Mouse (Mus musculus): ENCODE measurements around the gene Cops3. TPM values are rescaled to one million over a fixed set of nuclear protein-coding genes. Genes with fewer than 3 reads are reported as not detected.

Gene Cops3
- polyA plus RNA-seq, 1 experiment: 43.1 TPM

DNA sequence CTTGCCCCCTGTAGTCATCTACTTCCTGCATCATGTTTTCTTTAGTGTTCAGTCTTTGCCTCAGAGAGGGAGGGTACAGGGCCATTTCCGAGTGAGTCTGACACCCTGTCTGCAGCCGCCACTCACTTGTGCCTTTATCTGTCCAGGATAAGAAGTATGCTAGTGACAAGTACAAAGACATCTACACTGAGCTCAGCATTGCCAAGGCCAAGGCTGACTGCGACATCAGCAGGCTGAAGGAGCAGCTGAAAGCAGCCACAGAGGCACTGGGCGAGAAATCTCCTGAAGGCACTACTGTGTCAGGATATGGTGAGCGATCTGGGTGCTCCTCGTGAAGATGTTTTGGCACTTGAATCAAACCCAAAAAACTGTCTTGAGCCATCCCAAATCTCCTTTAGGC, 69.9 kb downstream of the Cops3 start:
- no peak overlapping the region for H3K27ac ChIP-seq (ENCODE audit: insufficient read depth, low read depth, low read length)
- TF ChIP-seq CTCF (IDR thresholded peaks at IDR 0.05; ENCODE audit: low read depth, low read length) (no peak), POLR2A (IDR thresholded peaks at IDR 0.05; ENCODE audit: borderline replicate concordance, low read depth, low read length) (no peak)
- H3K4me3 ChIP-seq (ENCODE audit: insufficient read depth, low read length): no peak overlapping the region
- peaks cover 6% of the 10 kb centered on the region for H3K4me1 ChIP-seq (ENCODE audit: control insufficient read depth, insufficient read depth, low read length)

DNA sequence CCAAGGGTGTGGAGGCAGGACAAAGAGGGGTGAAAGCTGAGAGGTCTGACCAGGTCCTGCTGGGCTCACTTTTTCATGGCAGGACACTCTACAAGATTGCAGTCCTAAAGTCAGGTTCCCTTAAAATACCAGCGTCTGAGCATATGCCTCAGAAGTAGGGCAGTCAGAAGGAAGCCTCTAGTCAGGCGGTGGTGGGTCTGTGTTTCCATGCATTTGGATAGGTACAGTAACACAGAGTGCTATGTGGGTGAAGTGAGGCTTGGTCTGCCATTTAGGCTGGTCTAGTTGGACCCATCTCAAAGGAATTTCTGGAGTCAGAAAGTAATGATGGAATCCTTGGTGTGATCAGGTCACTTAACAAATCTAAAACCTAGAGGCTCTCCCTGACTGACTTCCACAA, 70.3 kb downstream of the Cops3 start:
- Histone ChIP-seq H3K4me1 (ENCODE audit: control insufficient read depth, insufficient read depth, low read length) (peaks cover 3% of the 10 kb centered on the region), H3K4me3 (ENCODE audit: insufficient read depth, low read length) (no peak overlapping the region)
- TF ChIP-seq CTCF (IDR thresholded peaks at IDR 0.05; ENCODE audit: low read depth, low read length) (no peak), POLR2A (IDR thresholded peaks at IDR 0.05; ENCODE audit: borderline replicate concordance, low read depth, low read length) (no peak)

More for the DNA sequence above, 70.3 kb downstream of the Cops3 start:
- no peak overlapping the region for H3K27ac ChIP-seq (ENCODE audit: insufficient read depth, low read depth, low read length)

Other genes with a start within 250 kb of the Cops3 start
- gene Olfr223, start 246.5 kb downstream of the Cops3 start, polyA plus RNA-seq (2012; ENCODE audit: insufficient read depth, insufficient read length, missing spikeins): not detected in 2 replicates
- 52.4 and 55.9 TPM in 2 replicates for gene Mprip, start 178.5 kb downstream of the Cops3 start, polyA plus RNA-seq (2012; ENCODE audit: insufficient read depth, insufficient read length, missing spikeins)
- gene Pld6, start 52.2 kb downstream of the Cops3 start, polyA plus RNA-seq (2012; ENCODE audit: insufficient read depth, insufficient read length, missing spikeins): not detected in 2 replicates
- gene Flcn, start 29.8 kb downstream of the Cops3 start, polyA plus RNA-seq (2012; ENCODE audit: insufficient read depth, insufficient read length, missing spikeins): 71.7 and 76.6 TPM in 2 replicates
- 11.8 and 14.7 TPM in 2 replicates for gene Nt5m, start 391 bp downstream of the Cops3 start, polyA plus RNA-seq (2012; ENCODE audit: insufficient read depth, insufficient read length, missing spikeins)
- 15.9 and 18.4 TPM in 2 replicates for gene Med9, start 108.4 kb upstream of the Cops3 start, polyA plus RNA-seq (2012; ENCODE audit: insufficient read depth, insufficient read length, missing spikeins)
- gene Rasd1, start 125.1 kb upstream of the Cops3 start, polyA plus RNA-seq (2012; ENCODE audit: insufficient read depth, insufficient read length, missing spikeins): not detected in 2 replicates
- gene Pemt, start 206.7 kb upstream of the Cops3 start, polyA plus RNA-seq (2012; ENCODE audit: insufficient read depth, insufficient read length, missing spikeins): 1.4 and 4.6 TPM in 2 replicates

All from bone marrow macrophage, adult 2 months (primary cell).